Mouse (Mus musculus): ENCODE results near the gene Miga1. TPM values are rescaled to one million over a fixed set of nuclear protein-coding genes. Genes with fewer than 3 reads are reported as not detected.
"Not testable (repeated sequence)": the region's sequence is repeated elsewhere in the genome, so short reads cannot be mapped to it uniquely, and the experiment has no call there.

The Miga1 gene
- polyA plus RNA-seq, 1 experiment from 2014 or later = 19.4 TPM

GRCm38 (mm10) chr3:152333641-152334040 lies 6.6 kb downstream of the Miga1 start:
- no peak overlapping the region for H3K27ac ChIP-seq (ENCODE audit: low read depth, low read length)
- no peaks in the 10 kb centered on the region for H3K9me3 ChIP-seq (replicated peaks; ENCODE audit: control insufficient read depth, low read length)
- H3K4me3 ChIP-seq (ENCODE audit: low read depth, low read length) = no peak overlapping the region
- H3K4me2 ChIP-seq (ENCODE audit: low read length) = no peak overlapping the region
- ATAC-seq = no peak
- no peak for DNase-seq (ENCODE audit: low spot score)
- 93% methylated on average over 10 of the region's 10 CpGs for WGBS
- H3K36me3 ChIP-seq (ENCODE audit: control insufficient read depth, insufficient read depth, low read length) = peaks cover 54% of the 10 kb centered on the region
- no peaks in the 10 kb centered on the region for H3K4me1 ChIP-seq (ENCODE audit: control insufficient read depth, insufficient read depth, low read length)
- H3K27me3 ChIP-seq (replicated peaks; ENCODE audit: control insufficient read depth, insufficient read depth, low read length) = no peaks in the 10 kb centered on the region
- H3K9ac ChIP-seq (ENCODE audit: low read length) = no peak overlapping the region

- H3K27me3 ChIP-seq (replicated peaks; ENCODE audit: control insufficient read depth, insufficient read depth, low read length) = no peaks in the 10 kb centered on the region
- ATAC-seq = no peak
- H3K36me3 ChIP-seq (ENCODE audit: control insufficient read depth, insufficient read depth, low read length) = peaks cover 52% of the 10 kb centered on the region
These were observed 7.5 kb downstream of the Miga1 start for GRCm38 (mm10) chr3:152332545-152333300.

GRCm38 (mm10) chr3:152332104-152332503 lies 8.1 kb downstream of the Miga1 start:
- DNase-seq (ENCODE audit: low spot score) = no peak
- Histone ChIP-seq H3K9ac (ENCODE audit: low read length) (no peak overlapping the region), H3K4me3 (ENCODE audit: low read depth, low read length) (no peak overlapping the region), H3K36me3 (ENCODE audit: control insufficient read depth, insufficient read depth, low read length) (peaks cover 46% of the 10 kb centered on the region), H3K4me1 (ENCODE audit: control insufficient read depth, insufficient read depth, low read length) (no peaks in the 10 kb centered on the region), H3K4me2 (ENCODE audit: low read length) (no peak overlapping the region), H3K27ac (ENCODE audit: low read depth, low read length) (no peak overlapping the region), H3K27me3 (replicated peaks; ENCODE audit: control insufficient read depth, insufficient read depth, low read length) (no peaks in the 10 kb centered on the region), H3K9me3 (replicated peaks; ENCODE audit: control insufficient read depth, low read length) (no peaks in the 10 kb centered on the region)
- WGBS = 92% methylated on average over 6 of the region's 6 CpGs
- no peak for ATAC-seq

More at GRCm38 (mm10) chr3:152332545-152333300, 7.5 kb downstream of the Miga1 start:
- H3K4me1 ChIP-seq (ENCODE audit: control insufficient read depth, insufficient read depth, low read length) = no peaks in the 10 kb centered on the region
- WGBS = 93% methylated on average over 15 of the region's 15 CpGs
- H3K4me2 ChIP-seq (ENCODE audit: low read length) = no peak overlapping the region
- H3K9me3 ChIP-seq (replicated peaks; ENCODE audit: control insufficient read depth, low read length) = no peaks in the 10 kb centered on the region
- no peak overlapping the region for H3K9ac ChIP-seq (ENCODE audit: low read length)
- DNase-seq (ENCODE audit: low spot score) = no peak
- no peak overlapping the region for H3K27ac ChIP-seq (ENCODE audit: low read depth, low read length)
- H3K4me3 ChIP-seq (ENCODE audit: low read depth, low read length) = no peak overlapping the region

- Histone ChIP-seq H3K9ac (ENCODE audit: low read length) (no peak overlapping the region), H3K4me3 (ENCODE audit: low read depth, low read length) (no peak overlapping the region), H3K27ac (ENCODE audit: low read depth, low read length) (no peak overlapping the region), H3K36me3 (ENCODE audit: control insufficient read depth, insufficient read depth, low read length) (peaks cover 24% of the 10 kb centered on the region), H3K27me3 (replicated peaks; ENCODE audit: control insufficient read depth, insufficient read depth, low read length) (no peaks in the 10 kb centered on the region), H3K4me2 (ENCODE audit: low read length) (no peak overlapping the region), H3K4me1 (ENCODE audit: control insufficient read depth, insufficient read depth, low read length) (no peaks in the 10 kb centered on the region), H3K9me3 (replicated peaks; ENCODE audit: control insufficient read depth, low read length) (no peaks in the 10 kb centered on the region)
- WGBS = 98% methylated on average over 8 of the region's 8 CpGs
- ATAC-seq (no peak), DNase-seq (ENCODE audit: low spot score) (no peak)
These were observed 18.3 kb downstream of the Miga1 start for GRCm38 (mm10) chr3:152321765-152322547.

GRCm38 (mm10) chr3:152320972-152321645 lies 19.1 kb downstream of the Miga1 start:
- peaks cover 24% of the 10 kb centered on the region for H3K36me3 ChIP-seq (ENCODE audit: control insufficient read depth, insufficient read depth, low read length)
- H3K27me3 ChIP-seq (replicated peaks; ENCODE audit: control insufficient read depth, insufficient read depth, low read length) = no peaks in the 10 kb centered on the region
- DNase-seq (ENCODE audit: low spot score) (no peak), ATAC-seq (no peak)
- WGBS = 89% methylated on average over 10 of the region's 10 CpGs
- no peak overlapping the region for H3K9ac ChIP-seq (ENCODE audit: low read length)
- no peak overlapping the region for H3K4me3 ChIP-seq (ENCODE audit: low read depth, low read length)
- no peak overlapping the region for H3K27ac ChIP-seq (ENCODE audit: low read depth, low read length)
- no peaks in the 10 kb centered on the region for H3K9me3 ChIP-seq (replicated peaks; ENCODE audit: control insufficient read depth, low read length)
- no peak overlapping the region for H3K4me2 ChIP-seq (ENCODE audit: low read length)
- H3K4me1 ChIP-seq (ENCODE audit: control insufficient read depth, insufficient read depth, low read length) = no peaks in the 10 kb centered on the region

- H3K27me3 ChIP-seq (replicated peaks; ENCODE audit: control insufficient read depth, insufficient read depth, low read length); H3K4me3 ChIP-seq (ENCODE audit: low read depth, low read length); H3K4me1 ChIP-seq (ENCODE audit: control insufficient read depth, insufficient read depth, low read length); ATAC-seq; H3K4me2 ChIP-seq (ENCODE audit: low read length); H3K9me3 ChIP-seq (replicated peaks; ENCODE audit: control insufficient read depth, low read length); H3K9ac ChIP-seq (ENCODE audit: low read length); H3K27ac ChIP-seq (ENCODE audit: low read depth, low read length); DNase-seq (ENCODE audit: low spot score): not testable (repeated sequence)
- H3K36me3 ChIP-seq (ENCODE audit: control insufficient read depth, insufficient read depth, low read length) = peaks cover 29% of the 10 kb centered on the region
- 85% methylated on average over 9 of the region's 9 CpGs for WGBS
These were observed 23.6 kb downstream of the Miga1 start for GRCm38 (mm10) chr3:152316447-152317173.

GRCm38 (mm10) chr3:152315613-152316012 lies 24.6 kb downstream of the Miga1 start:
- Histone ChIP-seq H3K27me3 (replicated peaks; ENCODE audit: control insufficient read depth, insufficient read depth, low read length) (no peaks in the 10 kb centered on the region), H3K36me3 (ENCODE audit: control insufficient read depth, insufficient read depth, low read length) (peaks cover 20% of the 10 kb centered on the region), H3K4me3 (ENCODE audit: low read depth, low read length) (no peak overlapping the region), H3K9ac (ENCODE audit: low read length) (no peak overlapping the region), H3K4me1 (ENCODE audit: control insufficient read depth, insufficient read depth, low read length) (no peaks in the 10 kb centered on the region), H3K4me2 (ENCODE audit: low read length) (no peak overlapping the region), H3K9me3 (replicated peaks; ENCODE audit: control insufficient read depth, low read length) (no peaks in the 10 kb centered on the region), H3K27ac (ENCODE audit: low read depth, low read length) (no peak overlapping the region)
- 13% methylated on average over 7 of the region's 7 CpGs for WGBS
- ATAC-seq (peak; percentile 79), DNase-seq (ENCODE audit: low spot score) (peak; percentile 76)

GRCm38 (mm10) chr3:152314666-152315065 lies 25.5 kb downstream of the Miga1 start:
- not testable (repeated sequence) for DNase-seq (ENCODE audit: low spot score); H3K4me2 ChIP-seq (ENCODE audit: low read length); H3K4me3 ChIP-seq (ENCODE audit: low read depth, low read length); H3K4me1 ChIP-seq (ENCODE audit: control insufficient read depth, insufficient read depth, low read length); H3K27me3 ChIP-seq (replicated peaks; ENCODE audit: control insufficient read depth, insufficient read depth, low read length); ATAC-seq; H3K9me3 ChIP-seq (replicated peaks; ENCODE audit: control insufficient read depth, low read length); H3K27ac ChIP-seq (ENCODE audit: low read depth, low read length); H3K9ac ChIP-seq (ENCODE audit: low read length)
- peaks cover 22% of the 10 kb centered on the region for H3K36me3 ChIP-seq (ENCODE audit: control insufficient read depth, insufficient read depth, low read length)
- WGBS = 76% methylated on average over 14 of the region's 14 CpGs

Data from forebrain, embryonic 14.5 days (tissue).